Mouse (Mus musculus) adrenal gland, postnatal 25 days (tissue): Measurements from ENCODE around the gene 2310022B05Rik. TPM values are rescaled to one million over a fixed set of nuclear protein-coding genes. Genes with fewer than 3 reads are reported as not detected.
A peak's percentile ranks its signal among the peaks of the same experiment; 100 is the strongest.

Experiments used
- DNase-seq: peaks from one replicate; pipeline ENCODE4 v3.0.0; 2021; ENCODE audit warnings: mixed read lengths
- long read RNA-seq: library from polyadenylated mRNA; stranded (forward); transcript quantifications from one replicate; pipeline ENCODE4 v2.0.0, GENCODE M21; 2021
- total RNA-seq: library from RNA; stranded (reverse); gene quantifications from 2 replicates; pipeline ENCODE4 v1.2.3, GENCODE M21; 2021

Gene 2310022B05Rik
- total RNA-seq, result 41.0 and 46.1 TPM in 2 replicates
- long read RNA-seq, transcript 2310022B05Rik-201 (4 exons, 3,307 nt), result major isoform, 36 of 46 reads
- long read RNA-seq, partial matches to known transcripts, result 8 of 46 reads
- long read RNA-seq, other reads (novel, unspliced or antisense), result 2 of 46 reads

DNA sequence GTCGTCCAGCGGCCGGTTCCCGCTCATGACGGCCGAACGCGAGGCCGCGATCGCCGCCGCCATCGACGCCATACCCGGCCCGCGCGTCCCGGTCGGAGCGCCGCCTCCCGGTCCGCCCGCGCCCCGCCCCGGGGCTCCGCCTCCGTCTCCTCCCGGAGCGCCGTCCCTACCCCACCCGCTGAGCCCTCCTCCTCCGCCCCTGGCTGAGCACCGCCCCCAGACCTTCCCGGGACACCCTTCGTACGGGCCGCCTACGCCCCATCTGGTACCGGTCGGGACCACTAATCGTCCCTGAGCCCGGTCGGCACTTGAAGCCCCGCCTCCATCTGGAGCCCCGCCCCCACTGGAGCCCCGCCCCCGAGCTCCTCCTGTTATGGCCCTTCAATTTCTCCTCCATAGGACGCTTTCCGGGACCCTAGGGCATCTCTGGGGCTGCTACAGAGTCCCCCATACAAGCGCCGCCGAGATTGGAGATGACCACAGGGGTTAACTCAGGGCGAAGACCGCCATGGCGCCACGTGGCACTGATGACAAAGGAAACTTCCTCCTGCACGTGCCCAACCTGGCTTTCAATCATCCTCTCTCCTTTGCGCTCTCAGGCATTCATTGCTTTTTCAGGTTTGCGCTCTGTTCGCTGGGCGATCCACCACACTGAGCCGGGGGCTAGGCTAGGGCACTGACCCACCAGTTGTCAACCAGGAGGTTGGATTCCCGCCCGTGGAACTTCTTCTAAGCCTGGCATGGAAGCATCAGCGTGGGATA lies at the start of gene 2310022B05Rik:
2310022B05Rik (minus strand) TSS at position 258 of the 762 bp plus-strand sequence.
- DNase-seq, result peak; percentile 89

DNA sequence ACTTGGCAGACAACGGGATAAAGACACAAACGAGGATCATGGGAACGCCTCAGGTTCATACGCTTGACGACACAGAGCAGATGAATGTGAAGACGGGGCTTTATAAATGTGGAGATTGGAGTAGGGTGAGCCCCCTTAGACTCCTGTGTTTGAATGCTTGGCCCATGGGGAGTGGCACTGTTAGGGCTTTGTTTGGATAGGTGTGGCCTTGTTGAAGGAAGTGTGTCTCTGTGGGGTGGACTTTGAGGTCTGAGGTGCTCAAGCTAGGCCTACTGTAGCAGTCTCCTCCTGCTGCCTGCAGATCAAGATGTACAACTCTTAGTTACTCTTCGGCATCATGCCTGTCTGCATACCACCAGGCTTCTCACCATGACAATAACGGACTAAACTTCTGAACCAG lies 42.7 kb upstream of the 2310022B05Rik start:
- DNase-seq, result no peak

GRCm38 (mm10) chr8:124704376-124704775 lies 41.2 kb upstream of the 2310022B05Rik start:
- DNase-seq, result no peak

DNA sequence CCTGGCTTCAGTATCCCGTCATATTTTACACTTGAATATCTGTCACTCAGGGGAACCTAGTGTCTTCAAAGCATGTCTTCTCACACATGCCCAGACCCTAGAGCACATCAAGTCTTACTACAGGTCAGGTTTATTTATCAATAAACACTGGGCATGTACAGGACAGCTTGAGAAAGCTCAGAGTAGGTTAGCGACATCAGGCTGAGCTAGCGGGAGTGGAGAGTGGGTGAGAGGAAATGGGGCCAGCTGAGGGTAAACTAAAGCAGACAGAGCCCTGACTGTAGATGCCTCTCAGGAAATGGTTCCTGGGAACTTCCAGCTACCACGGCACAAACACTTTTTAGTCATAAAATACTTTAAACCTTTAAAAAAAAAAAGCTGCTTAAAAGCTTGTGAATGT lies 40.4 kb upstream of the 2310022B05Rik start:
- no peak for DNase-seq

GRCm38 (mm10) chr8:124702183-124702582 lies 39.0 kb upstream of the 2310022B05Rik start:
- DNase-seq, result no peak

DNA sequence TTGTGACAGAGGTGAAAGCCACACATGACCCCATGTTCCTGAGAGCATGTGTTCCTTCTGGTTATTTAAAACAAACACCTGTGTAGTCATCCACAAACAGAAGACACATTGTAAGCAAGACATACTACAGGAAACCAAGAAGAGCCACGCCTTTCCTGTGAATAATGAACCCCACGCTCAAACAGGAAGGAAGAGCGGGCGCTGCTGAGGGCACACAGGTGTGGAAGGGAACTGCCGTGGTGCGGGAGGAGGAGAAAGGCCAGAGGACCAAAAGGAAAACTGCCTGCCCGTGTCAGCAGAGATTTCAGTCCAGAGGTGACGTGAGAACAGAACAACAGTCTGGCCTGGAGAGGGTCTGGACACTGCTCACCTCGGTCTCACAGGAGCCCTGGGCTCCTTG lies 37.9 kb upstream of the 2310022B05Rik start:
- no peak for DNase-seq

GRCm38 (mm10) chr8:124700271-124700670 lies 37.1 kb upstream of the 2310022B05Rik start:
- no peak for DNase-seq

GRCm38 (mm10) chr8:124695424-124696100 lies 32.4 kb upstream of the 2310022B05Rik start:
- DNase-seq, result no peak

DNA sequence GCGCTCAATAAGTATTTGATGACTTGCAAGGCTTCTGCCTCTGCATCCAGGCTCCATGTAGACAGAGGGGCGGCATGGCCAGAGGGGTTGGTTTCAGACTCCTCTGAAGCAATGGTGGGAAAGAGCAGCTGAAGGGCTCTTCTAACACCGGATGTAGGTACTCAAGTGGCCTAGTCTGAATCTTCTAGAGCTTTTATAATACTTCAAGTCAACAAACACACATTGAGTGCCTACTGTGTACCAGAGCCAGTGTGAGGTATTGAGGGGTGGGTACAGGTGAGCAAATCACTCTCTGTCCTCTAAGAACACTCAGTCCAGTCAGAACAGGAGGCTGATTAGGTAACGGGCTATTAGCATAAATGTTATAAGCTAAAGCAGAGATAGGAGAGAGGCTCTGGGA lies 28.5 kb upstream of the 2310022B05Rik start:
- no peak for DNase-seq

GRCm38 (mm10) chr8:124688899-124689298 lies 25.7 kb upstream of the 2310022B05Rik start:
- no peak for DNase-seq

- DNase-seq, result no peak
Measured at GRCm38 (mm10) chr8:124682218-124682617, 19.0 kb upstream of the 2310022B05Rik start.

GRCm38 (mm10) chr8:124681792-124682157 lies 18.6 kb upstream of the 2310022B05Rik start:
- DNase-seq, result no peak

- DNase-seq, result no peak
Measured at GRCm38 (mm10) chr8:124681077-124681791, 18.1 kb upstream of the 2310022B05Rik start.

GRCm38 (mm10) chr8:124678246-124678645 lies 15.1 kb upstream of the 2310022B05Rik start:
- DNase-seq, result no peak

DNA sequence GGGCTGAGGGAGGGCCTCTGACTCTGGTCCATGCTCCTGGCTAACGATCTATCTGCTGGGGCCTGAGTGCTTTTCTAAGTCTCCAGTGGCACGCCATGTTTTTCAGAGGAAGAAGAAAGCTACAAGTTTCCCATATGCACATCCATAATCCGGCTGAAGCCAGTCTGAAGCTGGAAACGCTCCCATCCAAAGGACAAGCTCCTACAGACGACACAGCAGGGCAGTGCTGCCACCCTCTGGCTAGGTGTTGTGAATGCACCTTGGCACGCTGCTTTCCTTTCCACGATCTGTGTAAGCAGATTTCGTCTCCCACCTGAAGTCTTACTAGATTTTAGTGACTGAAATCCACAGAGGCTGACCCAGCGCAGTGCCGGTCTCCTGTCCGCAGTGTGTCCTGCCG lies 14.3 kb upstream of the 2310022B05Rik start:
- peak; percentile 78 for DNase-seq

DNA sequence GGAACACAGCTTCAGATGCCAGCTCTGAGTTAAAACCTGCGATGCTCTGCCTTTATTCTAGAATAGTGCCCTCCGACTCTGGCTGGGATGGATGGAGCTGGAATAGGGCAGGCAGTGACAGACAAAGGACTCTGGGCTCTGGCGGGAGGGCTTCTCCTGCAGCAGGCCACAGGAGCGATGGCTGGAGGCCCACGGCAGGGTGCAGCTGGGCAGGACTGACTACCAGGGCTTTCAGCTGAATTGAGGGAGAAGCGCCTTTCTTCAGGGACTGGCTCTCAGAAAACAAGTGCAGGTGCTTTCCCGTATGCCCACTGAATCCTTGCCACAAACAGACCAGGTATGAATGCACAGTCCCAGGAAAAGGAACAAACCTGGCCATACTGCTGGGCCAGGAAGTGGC lies 13.9 kb upstream of the 2310022B05Rik start:
- DNase-seq, result no peak

GRCm38 (mm10) chr8:124676661-124677060 lies 13.5 kb upstream of the 2310022B05Rik start:
- DNase-seq, result no peak

DNA sequence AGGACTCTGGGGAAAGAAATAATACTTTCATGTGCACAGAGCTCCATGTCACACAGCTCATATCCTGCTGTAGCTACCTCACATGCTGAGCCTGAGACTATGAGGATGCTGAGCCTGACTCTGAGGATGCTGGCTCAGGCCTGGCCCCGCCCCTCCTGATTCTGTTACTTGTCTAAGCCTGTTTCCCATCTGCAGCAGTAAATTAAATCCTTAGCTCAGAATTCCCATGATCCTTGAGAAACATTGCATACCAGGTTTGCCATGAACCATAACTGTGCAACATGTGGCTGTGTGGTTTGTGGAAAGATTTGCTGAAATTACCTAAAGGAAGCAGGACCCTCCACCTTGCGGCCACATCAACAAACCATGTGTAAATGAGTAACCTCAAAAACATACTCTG lies 9.2 kb upstream of the 2310022B05Rik start:
- DNase-seq, result no peak

DNA sequence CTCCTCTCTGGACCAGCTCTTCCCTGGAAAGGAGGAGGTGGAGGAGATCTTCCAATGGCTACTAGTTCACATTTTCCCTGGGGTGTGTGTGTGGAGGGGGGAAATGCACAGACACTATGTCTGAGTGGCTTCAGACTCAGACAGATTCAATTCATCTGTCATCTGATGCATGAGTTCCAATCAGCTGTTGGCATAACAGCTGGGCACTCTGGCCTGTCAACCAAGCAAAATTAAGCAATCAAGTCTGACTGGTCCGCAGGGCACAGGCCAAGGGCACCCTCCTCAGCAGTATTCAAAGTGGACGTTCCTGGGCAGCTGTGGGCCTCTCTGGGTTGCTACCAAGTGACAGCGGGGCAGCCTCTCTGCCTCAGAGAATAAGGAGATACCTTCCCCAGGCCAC lies 5.6 kb upstream of the 2310022B05Rik start:
- DNase-seq, result peak; percentile 47

GRCm38 (mm10) chr8:124664414-124664813 lies 1.2 kb upstream of the 2310022B05Rik start:
- no peak for DNase-seq

DNA sequence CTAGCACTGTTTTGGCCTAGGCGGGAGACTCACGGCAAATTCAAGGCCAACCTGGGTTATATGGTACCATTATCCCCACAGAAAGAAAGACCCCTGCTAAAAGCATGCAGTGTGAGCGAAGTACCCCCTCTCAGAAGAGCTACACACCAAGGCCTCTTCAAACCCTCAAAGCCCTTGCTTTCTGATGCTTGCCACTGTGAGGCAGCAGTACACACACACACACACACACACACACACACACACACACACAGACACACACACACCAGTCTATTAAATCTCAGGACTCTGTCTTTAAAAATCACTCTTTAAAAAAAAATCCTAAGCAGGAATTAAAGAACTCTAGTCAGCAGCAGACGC lies 683 bp upstream of the 2310022B05Rik start:
- DNase-seq, result no peak

DNA sequence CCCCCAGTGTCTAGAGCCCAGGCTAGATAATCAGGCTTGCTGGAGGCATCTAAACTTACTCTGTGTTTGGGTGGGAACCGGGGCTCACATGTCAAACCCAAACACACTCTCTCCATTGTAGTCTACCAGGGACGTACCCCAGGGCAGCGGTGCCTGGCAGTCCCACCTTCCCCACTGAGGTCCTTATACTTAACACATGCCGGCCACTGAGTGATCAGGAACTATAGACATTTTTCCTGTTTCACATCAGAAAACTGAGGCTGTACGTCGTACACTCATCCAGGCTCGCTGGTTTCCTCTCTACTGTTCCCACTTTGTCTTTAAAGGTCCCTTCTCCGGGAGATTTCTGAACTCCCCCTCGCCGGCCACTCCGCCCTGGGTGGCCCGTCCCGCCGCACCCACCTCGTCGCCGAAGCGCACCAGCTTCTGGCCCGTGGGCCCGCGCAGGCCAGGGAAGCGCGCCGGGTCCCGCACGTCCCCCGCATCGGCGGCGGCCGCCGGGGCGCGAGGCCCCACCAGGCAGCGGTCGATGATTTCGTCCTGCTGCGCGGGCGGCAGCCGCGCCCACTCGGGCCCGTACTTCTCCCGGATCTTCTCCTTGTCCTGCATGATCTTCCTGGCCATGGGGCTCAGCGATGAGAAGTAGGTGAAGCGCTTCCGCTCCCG lies 590 bp downstream of the 2310022B05Rik start:
- DNase-seq, result peak; percentile 23
